Mouse (Mus musculus): ENCODE data around the gene Dpp9.
A peak's percentile ranks its signal among the peaks of the same experiment; 100 is the strongest.

The Dpp9 gene

DNA sequence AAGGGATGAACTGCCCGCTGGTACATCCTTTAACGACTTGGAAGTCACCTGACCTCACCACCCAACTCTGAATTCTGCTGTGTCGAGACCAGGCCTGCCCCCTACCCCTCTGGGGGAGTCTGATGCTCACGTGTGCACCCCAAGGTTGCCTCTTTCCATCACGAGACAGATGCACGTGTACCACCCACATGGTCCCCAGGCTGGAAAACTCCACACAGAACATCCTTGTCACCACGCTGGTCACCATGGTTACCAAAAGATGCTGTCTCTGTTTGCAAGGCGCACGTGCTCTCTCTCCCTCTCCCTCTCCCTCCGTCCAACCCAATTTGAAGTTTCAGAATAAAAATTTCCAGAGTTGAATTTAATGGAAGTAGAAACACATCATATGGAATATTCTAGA, 11.2 kb upstream of the Dpp9 start:
- no peak for DNase-seq (ENCODE audit: low spot score)

DNA sequence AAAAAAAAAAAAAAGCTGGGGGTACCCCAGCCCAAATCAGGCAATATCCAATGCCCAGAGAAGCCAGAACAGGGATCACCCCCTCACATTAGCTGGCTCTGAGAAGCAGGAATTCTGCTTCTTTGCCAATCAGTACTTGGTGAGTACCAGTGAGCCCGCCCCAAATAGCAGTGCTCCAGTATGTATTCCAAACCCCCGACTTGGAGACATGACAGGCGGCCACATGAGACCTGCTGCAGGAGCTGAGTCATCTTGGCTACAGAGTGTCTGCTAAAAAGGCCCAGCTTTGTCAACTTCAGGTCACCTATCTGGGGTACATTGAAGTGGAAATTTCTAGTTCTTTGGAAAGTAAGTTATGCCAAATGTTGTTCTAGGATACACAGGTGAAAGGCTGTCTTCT, 7.9 kb upstream of the Dpp9 start:
- DNase-seq (ENCODE audit: low spot score) = no peak

- DNase-seq (ENCODE audit: low spot score) = no peak
Measured at GRCm38 (mm10) chr17:56224916-56225315, 6.2 kb upstream of the Dpp9 start.

- DNase-seq (ENCODE audit: low spot score) = no peak
Measured at GRCm38 (mm10) chr17:56219805-56220204, 1.1 kb upstream of the Dpp9 start.

DNA sequence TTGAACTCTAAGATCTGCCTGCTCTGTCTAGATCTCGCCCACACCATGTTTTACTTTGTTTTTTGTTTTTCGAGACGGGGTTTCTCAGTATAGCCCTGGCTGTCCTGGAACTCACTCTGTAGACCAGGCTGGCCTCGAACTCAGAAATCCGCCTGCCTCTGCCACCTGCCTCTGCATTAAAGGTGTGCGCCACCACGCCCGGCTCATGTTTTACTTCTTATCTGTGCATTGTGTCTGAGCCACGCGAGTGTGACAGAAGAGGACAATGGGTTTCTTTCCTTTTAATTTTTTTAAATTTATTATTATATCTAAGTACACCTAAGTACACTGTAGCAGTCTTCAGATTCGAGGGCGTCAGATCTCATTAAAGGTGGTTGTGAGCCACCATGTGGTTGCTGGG, 546 bp upstream of the Dpp9 start:
- no peak for DNase-seq (ENCODE audit: low spot score)

GRCm38 (mm10) chr17:56217670-56218069, 1.0 kb downstream of the Dpp9 start:
- no peak for DNase-seq (ENCODE audit: low spot score)

DNA sequence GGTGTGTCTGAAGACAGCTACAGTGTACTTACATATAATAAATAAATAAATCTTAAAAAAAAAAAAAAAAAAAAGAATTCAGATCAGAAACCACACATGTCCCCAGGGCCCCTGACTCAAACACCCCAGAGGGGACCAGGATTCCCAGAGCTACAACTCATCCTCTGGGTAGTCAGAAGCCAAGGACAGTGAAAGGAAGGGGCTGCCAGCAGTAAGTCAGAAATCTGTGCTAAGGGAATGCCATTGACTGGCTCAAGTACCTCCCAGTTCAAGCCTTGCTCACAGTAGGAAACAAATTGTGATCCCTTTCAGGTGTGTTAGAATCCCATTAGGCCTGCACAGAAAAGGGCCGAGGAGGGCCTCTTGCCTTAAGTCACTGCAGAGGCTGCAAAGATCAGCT, 4.5 kb downstream of the Dpp9 start:
- DNase-seq (ENCODE audit: low spot score) = no peak

- DNase-seq (ENCODE audit: low spot score) = no peak
Measured at GRCm38 (mm10) chr17:56212676-56213075, 6.0 kb downstream of the Dpp9 start.

- no peak for DNase-seq (ENCODE audit: low spot score)
Measured at GRCm38 (mm10) chr17:56211090-56211489, 7.6 kb downstream of the Dpp9 start.

DNA sequence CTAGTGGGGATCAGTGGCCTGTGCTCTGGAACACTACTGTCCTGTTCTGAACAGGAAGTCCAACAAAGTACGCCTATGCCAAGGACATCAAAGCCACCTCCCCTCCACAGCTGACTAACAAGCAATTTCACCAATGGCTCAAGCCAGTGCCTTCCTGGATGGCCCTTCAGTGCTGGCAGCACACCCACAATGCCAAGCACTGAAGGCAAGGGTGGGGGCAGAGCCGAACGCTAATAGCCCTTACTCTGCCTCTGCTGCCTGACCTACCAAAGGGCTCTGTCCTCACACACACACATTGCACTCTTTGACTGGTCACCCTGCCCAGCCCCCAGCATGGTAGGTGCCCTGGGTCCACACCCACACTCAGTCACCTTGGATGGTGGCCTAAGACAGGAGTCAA, 9.9 kb downstream of the Dpp9 start:
- DNase-seq (ENCODE audit: low spot score) = no peak

GRCm38 (mm10) chr17:56207963-56208530, 10.7 kb downstream of the Dpp9 start:
- no peak for DNase-seq (ENCODE audit: low spot score)

DNA sequence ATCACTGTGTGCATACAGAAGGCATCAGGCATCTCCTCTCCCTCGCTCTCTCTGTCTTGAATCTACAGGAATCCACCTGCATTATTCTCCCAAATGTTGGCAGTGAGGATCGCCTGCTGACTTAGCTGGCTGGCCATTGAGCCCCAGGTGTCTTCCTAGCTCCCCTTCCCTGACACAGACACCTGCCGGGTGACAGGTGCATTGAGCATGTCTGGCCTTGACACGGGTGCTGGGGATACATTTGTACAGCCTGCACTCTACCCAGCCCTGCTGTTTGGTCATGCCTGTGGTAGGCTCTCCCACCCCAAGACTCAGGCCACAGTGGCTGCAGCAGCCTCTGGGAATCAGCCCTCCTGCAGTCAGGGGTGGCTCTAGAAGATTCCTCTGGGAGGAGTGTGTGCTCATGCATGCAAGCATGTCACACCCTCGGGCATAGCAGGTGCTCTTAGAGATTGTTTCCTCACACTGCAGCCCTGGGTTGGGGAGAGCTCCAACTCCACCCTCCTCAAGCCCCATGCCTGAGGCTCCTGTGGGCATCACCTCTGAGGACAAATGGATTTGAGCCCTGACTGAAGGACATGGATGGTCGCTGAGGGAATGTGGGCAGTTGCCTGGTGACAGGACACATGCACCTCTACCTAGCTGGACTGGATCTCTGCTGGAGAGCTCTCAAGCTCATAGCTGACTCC, 11.6 kb downstream of the Dpp9 start:
- no peak for DNase-seq (ENCODE audit: low spot score)

DNA sequence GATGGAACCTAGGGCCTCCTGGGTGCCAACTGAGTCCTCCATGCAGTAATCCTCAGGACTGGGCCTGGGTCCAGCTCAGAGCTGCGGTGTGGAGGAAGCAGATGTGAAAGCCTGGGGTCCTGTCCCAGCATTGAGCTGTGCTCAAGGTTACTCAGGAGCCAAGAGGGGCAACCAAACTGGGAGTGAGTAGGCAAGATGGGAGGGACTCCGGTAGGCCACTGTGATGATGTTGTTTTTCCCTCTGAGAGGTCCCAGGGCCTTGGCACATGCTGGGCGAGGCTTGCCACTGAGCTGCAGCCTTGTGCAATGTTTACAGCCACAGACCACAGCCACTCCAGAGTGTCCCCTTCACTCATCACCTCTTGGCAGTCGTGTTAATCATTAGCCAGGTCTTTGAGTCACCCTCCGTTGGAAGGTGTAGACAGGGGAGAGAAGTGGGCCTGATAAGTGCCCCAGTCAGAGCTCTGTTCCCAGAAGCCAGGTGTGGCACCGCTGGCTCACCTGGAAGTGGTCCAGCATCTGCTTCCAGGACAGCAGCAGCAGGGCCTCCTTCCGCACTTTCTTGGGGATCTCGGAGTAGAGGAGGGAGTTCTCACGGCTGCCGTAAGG, 12.3 kb downstream of the Dpp9 start:
- DNase-seq (ENCODE audit: low spot score) = no peak

GRCm38 (mm10) chr17:56203729-56204128, 15.0 kb downstream of the Dpp9 start:
- DNase-seq (ENCODE audit: low spot score) = no peak

- no peak for DNase-seq (ENCODE audit: low spot score)
Measured at GRCm38 (mm10) chr17:56202476-56202875, 16.2 kb downstream of the Dpp9 start.

GRCm38 (mm10) chr17:56201642-56202041, 17.1 kb downstream of the Dpp9 start:
- no peak for DNase-seq (ENCODE audit: low spot score)

DNA sequence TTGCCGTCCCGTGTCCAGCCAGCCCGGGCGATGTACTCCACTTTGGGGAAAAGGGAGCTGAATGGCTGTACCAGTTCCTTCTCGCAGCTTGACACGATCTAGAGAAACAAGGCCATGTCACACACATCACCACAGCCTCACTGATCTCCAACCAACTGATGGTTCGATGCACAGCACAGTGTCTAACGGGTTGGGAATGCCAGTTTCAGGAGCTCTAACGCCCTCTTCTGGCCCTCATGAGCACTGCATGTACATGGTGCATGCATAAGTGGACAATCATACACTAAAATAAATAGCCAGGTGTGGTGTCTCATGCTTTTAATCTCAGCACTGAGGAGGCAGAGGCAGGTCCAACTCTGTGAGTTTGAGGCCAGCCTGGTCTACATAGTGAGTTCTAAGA, 18.1 kb downstream of the Dpp9 start:
- no peak for DNase-seq (ENCODE audit: low spot score)

GRCm38 (mm10) chr17:56196860-56197259, 21.8 kb downstream of the Dpp9 start:
- DNase-seq (ENCODE audit: low spot score) = peak; percentile 33

- DNase-seq (ENCODE audit: low spot score) = no peak
Measured at GRCm38 (mm10) chr17:56194765-56195164, 23.9 kb downstream of the Dpp9 start.

DNA sequence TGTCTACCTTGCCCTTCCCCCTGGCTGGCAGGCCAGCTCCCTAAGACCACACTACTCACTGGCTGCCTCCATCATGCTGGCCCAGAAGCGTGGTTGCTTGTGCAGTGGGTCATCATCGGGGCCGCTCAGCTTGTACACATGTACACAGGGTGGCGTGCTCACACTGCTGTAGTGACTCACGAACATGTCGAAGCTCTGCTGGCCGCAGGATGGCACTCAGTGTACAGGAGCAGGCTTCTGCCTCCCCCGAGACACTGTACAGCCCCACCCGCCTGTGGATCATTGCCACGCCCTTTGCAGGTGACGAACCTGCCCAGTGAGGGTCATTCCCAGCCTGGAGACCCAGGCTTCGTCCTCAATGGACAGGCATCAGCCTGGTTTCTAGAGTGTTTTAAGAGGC, 24.3 kb downstream of the Dpp9 start:
- DNase-seq (ENCODE audit: low spot score) = no peak

- DNase-seq (ENCODE audit: low spot score) = no peak
Measured at GRCm38 (mm10) chr17:56191266-56191665, 27.4 kb downstream of the Dpp9 start.

DNA sequence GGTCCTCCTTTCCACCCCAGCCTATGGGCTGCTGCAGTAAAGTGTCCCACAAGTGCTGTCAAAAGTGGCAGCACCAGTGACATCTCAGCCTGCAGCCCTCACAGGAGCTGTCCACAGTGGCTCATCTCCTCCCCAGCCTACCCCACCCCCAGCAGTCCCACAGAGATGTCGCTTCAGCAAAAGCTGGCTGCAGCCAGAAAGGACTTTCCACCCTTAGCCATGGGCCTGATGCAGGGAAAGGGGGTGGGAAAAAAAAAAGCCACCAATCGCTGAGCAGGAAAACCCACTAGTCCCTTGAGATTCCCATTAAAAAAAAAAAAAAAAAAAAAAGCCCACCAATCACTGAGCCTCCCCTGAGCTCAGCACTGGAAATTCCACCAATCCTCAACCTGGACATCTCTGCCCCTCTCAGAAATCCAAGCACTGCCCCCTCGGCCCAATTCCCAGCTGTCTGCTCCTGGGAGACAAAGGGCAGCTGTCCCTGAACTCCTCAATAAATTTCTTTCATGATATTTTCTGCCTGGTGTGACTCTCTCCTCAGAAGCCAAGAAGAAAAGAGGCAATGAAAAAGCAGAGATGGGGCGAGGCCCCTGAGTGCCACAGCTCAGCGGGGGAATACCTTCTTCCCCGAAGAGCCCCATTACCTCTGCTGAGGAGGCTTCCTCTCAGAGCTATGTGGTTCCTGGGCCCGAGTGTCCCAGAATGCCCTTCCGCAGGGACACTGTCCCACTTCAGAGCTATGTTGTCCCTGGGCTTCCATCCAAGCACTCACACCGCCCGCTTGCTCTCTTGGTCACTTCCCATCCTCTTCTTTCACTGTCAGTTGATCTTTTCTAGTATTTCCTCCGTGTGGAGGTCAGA, 33.2 kb downstream of the Dpp9 start:
- no peak for DNase-seq (ENCODE audit: low spot score)

- peak; percentile 90 for DNase-seq (ENCODE audit: low spot score)
Measured at GRCm38 (mm10) chr17:56183658-56184103, 35.0 kb downstream of the Dpp9 start, which contains the start of gene Mydgf. Gene Mydgf (minus strand): TSS chr17:56183920.
